Mouse (Mus musculus) embryonic facial prominence, embryonic 11.5 days (tissue): Measurements from ENCODE around the gene Hand2. TPM values are rescaled to one million over a fixed set of nuclear protein-coding genes. Genes with fewer than 3 reads are reported as not detected.

Experiments used
- ATAC-seq: fragments of 200-750 bp; cut with Nextera tagmentation; replicated peaks from 2 replicates; pipeline ENCODE4 v1.8.0; 2017; ENCODE audit warnings: low read depth; ENCODE audit not compliant: insufficient number of reproducible peaks, low FRiP score, low TSS enrichment
- DNase-seq: peaks from one replicate; pipeline ENCODE4 v3.0.0-alpha.2; 2015; ENCODE audit warnings: low spot score
- H3K27ac ChIP-seq: fragments of 300-500 bp; sonication (generic); replicated peaks from 2 replicates; pipeline ENCODE4 v1.5.1; 2014; ENCODE audit warnings: mild to moderate bottlenecking, low read depth, low read length, control low read depth
- H3K27me3 ChIP-seq: fragments of 300-500 bp; sonication (generic); 2 replicates; pipeline ENCODE4 v1.6.1; 2014; ENCODE audit warnings: mild to moderate bottlenecking, low read length, moderate library complexity, mixed read lengths; ENCODE audit not compliant: control insufficient read depth, insufficient read depth
- H3K36me3 ChIP-seq: fragments of 300-500 bp; sonication (generic); replicated peaks from 2 replicates; pipeline ENCODE4 v1.6.1; 2014; ENCODE audit warnings: low read depth, mild to moderate bottlenecking, low read length, moderate library complexity, mixed read lengths; ENCODE audit not compliant: control insufficient read depth, insufficient read depth
- H3K4me1 ChIP-seq: fragments of 300-500 bp; sonication (generic); 2 replicates; pipeline ENCODE4 v1.6.1; 2014; ENCODE audit warnings: low read length, mixed read lengths; ENCODE audit not compliant: control insufficient read depth, insufficient read depth
- H3K4me2 ChIP-seq: fragments of 300-500 bp; sonication (generic); 2 replicates; pipeline ENCODE4 v1.6.1; 2014; ENCODE audit warnings: low read depth, mild to moderate bottlenecking, control low read depth, low read length, moderate library complexity
- H3K4me3 ChIP-seq: fragments of 300-500 bp; sonication (generic); 2 replicates; pipeline ENCODE4 v1.5.1; 2014; ENCODE audit warnings: low read depth, low read length, control low read depth
- H3K9ac ChIP-seq: fragments of 300-500 bp; sonication (generic); replicated peaks from 2 replicates; pipeline ENCODE4 v1.6.1; 2014; ENCODE audit warnings: mild to moderate bottlenecking, control low read depth, low read length
- H3K9me3 ChIP-seq: fragments of 300-500 bp; sonication (generic); replicated peaks from 2 replicates; pipeline ENCODE4 v1.6.1; 2016; ENCODE audit warnings: mild to moderate bottlenecking, low read length, inconsistent platforms, mixed read lengths; ENCODE audit not compliant: control insufficient read depth
- WGBS: fragments of 180-500 bp; shearing (Covaris S2); extraction: QIAGEN DNeasy Blood & Tissue Kit; methylation state at CpG from one replicate; pipeline ENCODE4 v1.1.7; 2014; 5-methylcytosine and 5-hydroxymethylcytosine counted together
- polyA plus RNA-seq: library from polyadenylated mRNA; unstranded; fragments of >200 nt; fragmentation: Nextera tagmentation; extraction: Ambion mirVana; gene quantifications from 2 replicates; pipeline ENCODE4 v1.2.1, GENCODE M21; 2014

The Hand2 gene
- polyA plus RNA-seq, 1 experiment from 2014 or later, result 8.7 TPM

DNA sequence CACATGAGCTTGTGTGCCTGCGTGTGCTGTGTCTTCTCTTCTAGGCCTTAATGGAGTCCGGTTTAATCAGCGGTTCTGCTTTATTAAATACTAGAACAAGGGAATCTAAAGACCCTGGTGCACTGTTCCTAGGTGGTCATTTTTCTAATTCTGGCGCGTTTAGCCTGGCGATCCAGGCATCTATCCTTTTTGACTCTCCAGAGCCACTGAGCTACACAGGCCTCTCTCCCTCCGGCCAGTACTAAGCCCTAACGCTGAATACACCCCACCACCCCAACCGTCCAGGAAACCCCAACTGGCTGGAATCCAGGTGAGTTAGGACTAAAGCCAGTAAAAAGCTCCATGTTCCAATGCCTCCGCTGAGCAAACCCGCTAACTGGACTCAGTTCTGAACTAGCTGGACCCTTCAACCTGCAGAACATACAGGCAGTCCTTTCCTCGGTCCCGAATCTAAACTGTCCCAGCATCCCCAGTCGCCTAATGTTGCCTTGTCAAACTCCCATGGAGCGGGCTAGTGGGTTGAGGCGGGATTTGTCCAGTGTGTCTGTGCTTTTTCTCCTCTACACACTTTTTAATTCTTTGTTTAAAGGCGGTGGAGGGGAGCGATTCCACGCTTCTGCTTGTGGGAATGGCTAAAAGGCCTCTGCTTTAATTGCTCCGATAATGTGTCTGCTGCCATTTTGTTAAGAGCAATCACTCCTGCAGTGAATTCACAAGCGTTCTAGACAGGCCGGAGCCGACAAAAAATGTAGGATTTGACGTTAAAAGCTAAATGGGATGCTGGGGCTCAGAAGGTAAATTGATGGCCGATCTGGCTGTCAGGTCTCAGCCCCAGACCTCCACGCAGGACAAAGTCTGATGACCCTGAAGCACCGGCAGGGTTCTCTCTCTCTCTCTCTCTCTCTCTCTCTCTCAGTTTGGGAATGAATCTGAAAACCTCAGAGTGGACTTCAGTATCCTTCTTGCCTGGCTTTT, 5.6 kb downstream of the Hand2 start:
- Histone ChIP-seq H3K27me3 (peaks cover 73% of the 10 kb centered on the region), H3K4me2 (peak overlapping the region; percentile 36), H3K4me1 (no peaks in the 10 kb centered on the region; the same call in none of the 2 replicates), H3K9ac (peak overlapping the region; percentile 44), H3K27ac (no peak overlapping the region), H3K4me3 (peak overlapping the region; percentile 29), H3K9me3 (no peaks in the 10 kb centered on the region), H3K36me3 (no peaks in the 10 kb centered on the region)
- 2% methylated on average over 27 of the region's 27 CpGs for WGBS
- ATAC-seq, result no peak
- DNase-seq, result no peak

DNA sequence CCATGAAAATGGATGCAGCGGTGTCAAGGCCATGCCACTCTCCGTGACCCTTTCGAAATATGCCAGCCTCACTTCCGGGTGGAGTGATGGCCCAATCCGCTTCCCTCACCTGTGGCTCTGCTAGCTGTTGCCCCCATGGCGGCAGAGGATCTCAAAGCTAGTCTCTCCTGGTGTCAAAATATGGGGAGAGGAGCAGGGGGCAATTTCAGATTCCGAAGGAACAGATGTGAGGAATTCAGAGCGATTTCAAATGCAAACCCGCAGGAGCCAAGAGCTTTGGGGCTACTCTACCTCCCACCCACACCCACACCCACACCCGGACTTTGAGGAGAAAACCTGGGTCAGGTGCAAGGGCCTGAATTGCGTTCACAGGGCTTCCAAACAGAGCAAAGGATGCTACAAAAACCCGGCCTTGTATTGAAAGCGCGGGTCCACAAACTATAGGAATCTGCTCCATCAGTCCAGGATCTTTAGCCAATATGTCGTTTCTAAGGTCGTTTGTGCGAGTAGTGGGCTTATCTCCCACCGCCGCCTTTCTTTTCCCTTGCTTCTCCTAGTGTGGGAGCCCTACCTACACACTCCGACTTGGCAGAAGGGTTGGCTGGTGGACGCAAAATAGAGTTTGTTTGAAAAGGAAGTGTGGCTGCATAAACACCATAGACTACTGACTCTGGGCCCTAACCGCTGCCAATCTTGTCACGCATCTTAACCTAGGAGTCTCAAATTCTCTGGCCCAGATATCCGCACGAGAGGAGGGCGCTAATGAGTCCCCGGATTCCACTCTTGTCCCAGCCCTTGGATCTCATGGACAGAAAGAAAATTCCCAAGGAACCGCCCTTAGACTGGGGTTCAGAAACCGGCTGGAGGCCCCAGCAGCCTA, 6.7 kb downstream of the Hand2 start:
- 2% methylated on average over 29 of the region's 29 CpGs for WGBS
- Histone ChIP-seq H3K27ac (no peak overlapping the region; the same call in none of the 2 replicates), H3K36me3 (no peaks in the 10 kb centered on the region), H3K4me3 (peak overlapping the region; percentile 12; the same call in 1 of the 2 replicates), H3K4me1 (no peaks in the 10 kb centered on the region; the same call in 1 of the 2 replicates), H3K9ac (peak overlapping the region; percentile 44), H3K9me3 (no peaks in the 10 kb centered on the region), H3K27me3 (peaks cover 72% of the 10 kb centered on the region), H3K4me2 (peak overlapping the region; percentile 23)
- DNase-seq (no peak), ATAC-seq (no peak)

DNA sequence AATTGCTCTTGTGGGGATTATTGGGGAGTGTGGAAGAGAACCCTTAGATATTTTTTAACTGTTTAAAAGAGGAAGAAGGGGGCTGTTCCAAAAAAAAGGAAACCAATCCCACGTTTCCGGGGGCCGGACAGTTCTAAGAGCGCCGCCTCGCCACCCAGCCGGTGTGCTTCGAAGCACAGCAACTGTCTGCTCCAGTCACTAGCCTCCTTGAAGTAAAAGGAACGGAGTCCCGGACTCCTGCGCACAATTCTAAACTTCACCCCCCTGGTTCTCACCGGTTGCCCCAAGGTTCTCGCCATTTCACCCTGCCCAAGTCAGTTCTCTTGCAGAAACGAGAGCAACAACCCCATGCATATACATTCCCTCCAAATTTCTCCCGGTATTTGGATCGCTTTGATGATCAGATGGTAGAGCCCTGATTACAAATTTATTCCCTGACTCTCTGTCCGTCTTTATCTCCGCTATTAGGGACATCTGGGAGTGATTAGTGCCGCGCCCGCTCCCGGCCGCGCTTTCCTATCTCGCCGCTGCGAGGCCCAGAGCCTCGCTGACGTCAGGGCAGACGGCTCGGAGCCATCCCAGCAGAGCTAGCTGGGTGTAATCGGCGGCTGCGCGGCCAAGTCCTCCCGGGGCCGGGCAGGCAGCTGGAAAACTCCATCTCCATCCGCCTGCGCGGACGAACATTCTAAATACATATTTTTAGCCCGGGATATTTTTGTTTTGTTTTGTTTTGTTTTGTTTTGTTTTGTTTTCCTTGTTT, 7.6 kb downstream of the Hand2 start:
- peak overlapping the region; percentile 12 for H3K4me3 ChIP-seq
- H3K27me3 ChIP-seq, result peaks cover 71% of the 10 kb centered on the region
- DNase-seq (peak; percentile 86), ATAC-seq (peak; percentile 87; the same call in 1 of the 2 replicates)
- WGBS, result under 1% methylated on average over 42 of the region's 42 CpGs
- H3K36me3 ChIP-seq, result no peaks in the 10 kb centered on the region
- H3K27ac ChIP-seq, result no peak overlapping the region; the same call in 1 of the 2 replicates
- H3K4me2 ChIP-seq, result peak overlapping the region; percentile 19
- H3K4me1 ChIP-seq, result no peaks in the 10 kb centered on the region; the same call in 1 of the 2 replicates
- H3K9me3 ChIP-seq, result no peaks in the 10 kb centered on the region
- H3K9ac ChIP-seq, result no peak overlapping the region; the same call in 1 of the 2 replicates

DNA sequence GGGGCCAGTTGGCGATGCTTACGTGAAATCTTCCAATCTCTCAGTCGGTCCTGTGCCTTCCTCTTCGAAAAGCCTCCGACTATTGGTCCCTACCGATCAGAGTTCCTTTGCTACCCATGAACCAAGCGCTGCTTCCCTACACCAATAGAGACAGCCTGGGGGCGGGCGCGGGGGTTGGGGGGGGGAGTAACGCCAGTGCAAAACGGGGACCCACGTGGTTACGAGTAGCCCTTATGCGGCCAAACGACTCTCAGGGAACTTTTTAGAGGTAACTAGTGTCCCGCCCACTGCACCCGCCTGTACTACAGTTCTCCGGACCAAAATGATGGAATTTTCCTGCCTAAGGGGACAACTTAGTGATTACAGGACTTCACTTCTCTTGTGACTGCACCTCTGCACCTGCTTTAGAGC, 8.2 kb downstream of the Hand2 start:
- DNase-seq (no peak), ATAC-seq (peak; percentile 57; the same call in 1 of the 2 replicates)
- Histone ChIP-seq H3K9ac (no peak overlapping the region; the same call in 1 of the 2 replicates), H3K4me1 (peaks cover 2% of the 10 kb centered on the region; the same call in 1 of the 2 replicates), H3K9me3 (no peaks in the 10 kb centered on the region), H3K36me3 (no peaks in the 10 kb centered on the region), H3K4me2 (peak overlapping the region; percentile 19), H3K27ac (no peak overlapping the region; the same call in 1 of the 2 replicates), H3K27me3 (peaks cover 66% of the 10 kb centered on the region), H3K4me3 (no peak overlapping the region; the same call in 1 of the 2 replicates)
- WGBS, result 1% methylated on average over 19 of the region's 19 CpGs

DNA sequence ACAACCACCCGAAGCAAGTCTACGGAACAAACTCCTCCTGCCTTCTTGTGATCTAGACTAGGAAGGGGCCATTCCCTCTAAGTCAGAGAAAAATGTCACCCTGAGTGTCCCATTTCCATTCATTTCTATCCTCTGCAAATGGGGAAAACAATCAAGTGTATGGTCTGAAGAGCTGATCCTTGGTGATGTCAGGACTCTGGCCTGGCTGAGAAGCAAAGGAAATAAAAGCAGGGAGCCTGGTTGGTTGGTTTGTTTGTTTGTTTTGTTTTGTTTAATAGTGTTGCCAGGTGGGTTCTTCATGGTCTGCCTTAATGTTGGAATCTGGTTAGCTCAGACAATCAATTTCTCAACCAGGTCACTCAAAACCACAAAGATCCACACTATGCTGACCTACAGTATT, 9.3 kb downstream of the Hand2 start:
- WGBS, result 10% methylated on average over 2 of the region's 2 CpGs
- Histone ChIP-seq H3K4me1 (peaks cover 3% of the 10 kb centered on the region; the same call in 1 of the 2 replicates), H3K27ac (no peak overlapping the region), H3K9me3 (no peaks in the 10 kb centered on the region), H3K27me3 (peaks cover 66% of the 10 kb centered on the region), H3K4me3 (no peak overlapping the region), H3K36me3 (no peaks in the 10 kb centered on the region), H3K9ac (no peak overlapping the region), H3K4me2 (no peak overlapping the region)
- no peak for DNase-seq
- no peak for ATAC-seq

DNA sequence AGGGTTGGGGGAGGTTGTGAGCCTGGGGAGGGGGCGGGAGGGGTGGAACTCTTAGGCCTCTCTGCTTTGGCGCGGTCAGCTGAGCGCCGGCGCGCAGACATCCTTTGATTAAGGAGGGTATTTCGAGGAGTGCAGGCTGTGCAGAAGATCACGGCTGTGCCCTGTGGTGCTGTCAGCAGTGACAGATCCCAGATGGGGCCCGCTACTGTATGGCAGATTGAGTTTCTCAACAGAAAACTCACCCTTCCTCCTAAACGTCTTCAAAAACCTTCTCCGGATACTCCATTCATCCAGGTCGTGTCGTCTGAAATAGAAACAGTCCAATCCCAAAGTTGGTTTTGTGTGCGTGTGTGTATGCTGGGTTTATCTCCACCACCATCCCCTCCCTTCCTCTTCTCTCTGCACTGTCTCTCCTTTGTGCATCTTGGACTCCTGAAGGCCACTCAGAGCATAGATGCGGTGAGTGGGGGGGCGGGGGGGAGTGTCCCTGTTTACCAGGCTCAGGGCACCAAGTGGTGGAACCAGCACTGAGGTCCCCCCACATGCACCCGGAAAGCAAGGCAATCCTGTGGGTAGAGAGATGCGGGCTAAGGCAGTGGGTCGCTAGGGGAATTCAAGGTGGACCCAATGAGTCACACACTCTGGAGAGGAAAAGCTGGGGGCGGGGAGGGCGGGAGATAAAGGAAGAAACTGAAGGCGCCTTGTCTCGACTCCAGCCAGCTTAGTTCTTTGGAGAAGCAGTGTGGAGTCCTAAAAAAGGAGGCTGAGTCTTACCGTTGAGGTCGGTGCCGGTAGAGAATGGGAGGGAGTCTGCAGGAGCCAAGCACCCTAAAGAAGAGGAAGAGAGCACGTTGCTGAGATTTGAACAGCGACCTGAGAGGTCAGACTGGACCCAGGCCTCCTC, 11.2 kb downstream of the Hand2 start:
- peaks cover 64% of the 10 kb centered on the region for H3K27me3 ChIP-seq
- no peak; the same call in 1 of the 2 replicates for ATAC-seq
- H3K4me1 ChIP-seq, result peaks cover 3% of the 10 kb centered on the region; the same call in 1 of the 2 replicates
- 0% methylated on average over 29 of the region's 29 CpGs for WGBS
- H3K4me3 ChIP-seq, result peak overlapping the region; percentile 17
- H3K4me2 ChIP-seq, result peak overlapping the region; percentile 22; the same call in 1 of the 2 replicates
- peak overlapping the region; percentile 57; the same call in 1 of the 2 replicates for H3K27ac ChIP-seq
- peak overlapping the region; percentile 39 for H3K9ac ChIP-seq
- no peak for DNase-seq
- no peaks in the 10 kb centered on the region for H3K36me3 ChIP-seq
- no peaks in the 10 kb centered on the region for H3K9me3 ChIP-seq
